Mouse (Mus musculus): Measurements from ENCODE around the gene Grb7. TPM values are rescaled to one million over a fixed set of nuclear protein-coding genes. Genes with fewer than 3 reads are reported as not detected.

Gene Grb7
- polyA plus RNA-seq, 1 experiment from 2014 or later = 1.1 TPM

DNA sequence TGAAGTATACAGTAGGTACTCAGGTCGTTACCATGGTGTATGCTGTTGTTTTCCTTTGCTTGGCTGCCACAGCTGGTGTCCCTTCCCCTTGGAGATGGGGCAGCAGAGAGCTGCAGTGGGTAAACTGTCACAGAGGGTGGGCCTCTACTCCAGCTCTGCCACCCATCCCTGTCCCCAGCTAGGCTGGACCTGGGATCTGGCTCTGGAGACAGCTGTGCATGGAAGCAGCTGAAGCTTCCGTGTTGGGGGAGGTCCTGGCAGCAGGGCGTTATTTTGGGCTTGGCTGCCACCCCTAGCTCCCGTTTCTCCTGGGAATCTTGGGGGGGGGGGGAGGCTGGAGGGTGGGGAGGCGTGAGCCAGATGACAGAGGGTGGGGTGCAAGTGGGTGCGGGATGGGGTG is 27.9 kb upstream of the Grb7 start:
- H3K4me2 ChIP-seq = no peak overlapping the region
- H3K4me1 ChIP-seq = peaks cover 5% of the 10 kb centered on the region; the same call in 1 of the 2 replicates
- no peak for ATAC-seq (replicated peaks)
- WGBS = 75% methylated on average over 5 of the region's 6 CpGs
- no peaks in the 10 kb centered on the region for H3K9me3 ChIP-seq
- no peak overlapping the region for H3K9ac ChIP-seq
- no peaks in the 10 kb centered on the region for H3K36me3 ChIP-seq (replicated peaks)
- H3K4me3 ChIP-seq = no peak overlapping the region
- H3K27me3 ChIP-seq (replicated peaks) = peaks cover 3% of the 10 kb centered on the region; the same call in 1 of the 2 replicates
- no peak overlapping the region for H3K27ac ChIP-seq

DNA sequence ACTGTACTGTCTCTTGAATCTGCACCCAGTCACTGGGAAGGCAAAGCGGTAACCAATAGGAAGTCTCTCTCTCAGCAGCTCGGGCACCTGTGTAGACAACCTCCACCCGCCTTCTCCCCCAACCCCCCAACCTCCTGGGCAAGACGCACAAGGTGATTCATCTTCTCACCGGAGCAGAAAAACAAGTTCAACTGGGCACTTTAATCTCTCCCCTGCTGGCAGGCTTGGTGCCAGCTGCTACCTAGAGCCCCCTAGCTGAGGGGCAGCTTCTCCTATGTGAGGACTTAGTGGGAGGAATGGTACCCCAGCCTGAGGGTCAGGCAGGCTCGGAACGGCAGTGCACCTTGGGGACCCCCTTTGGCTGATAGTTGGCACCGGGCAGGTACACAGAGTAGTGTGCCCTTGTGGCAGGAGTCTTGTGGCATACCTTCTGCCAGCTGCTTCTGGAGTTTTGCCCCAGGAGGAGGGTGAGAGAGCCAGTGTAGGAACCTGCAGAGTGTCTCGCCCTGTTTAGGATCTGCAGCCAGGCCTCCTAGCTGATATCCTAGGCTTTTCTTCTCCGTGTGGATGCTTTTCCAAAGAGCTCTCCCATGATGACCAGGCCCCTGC is 27.2 kb upstream of the Grb7 start:
- no peak overlapping the region for H3K4me3 ChIP-seq
- no peaks in the 10 kb centered on the region; the same call in 1 of the 2 replicates for H3K27me3 ChIP-seq (replicated peaks)
- no peak overlapping the region for H3K27ac ChIP-seq
- H3K4me2 ChIP-seq = no peak overlapping the region
- peaks cover under 1% of the 10 kb centered on the region; the same call in 1 of the 2 replicates for H3K4me1 ChIP-seq
- H3K9me3 ChIP-seq = no peaks in the 10 kb centered on the region
- H3K9ac ChIP-seq = no peak overlapping the region
- no peak for ATAC-seq (replicated peaks)
- 80% methylated on average over 10 of the region's 10 CpGs for WGBS
- no peaks in the 10 kb centered on the region for H3K36me3 ChIP-seq (replicated peaks)

DNA sequence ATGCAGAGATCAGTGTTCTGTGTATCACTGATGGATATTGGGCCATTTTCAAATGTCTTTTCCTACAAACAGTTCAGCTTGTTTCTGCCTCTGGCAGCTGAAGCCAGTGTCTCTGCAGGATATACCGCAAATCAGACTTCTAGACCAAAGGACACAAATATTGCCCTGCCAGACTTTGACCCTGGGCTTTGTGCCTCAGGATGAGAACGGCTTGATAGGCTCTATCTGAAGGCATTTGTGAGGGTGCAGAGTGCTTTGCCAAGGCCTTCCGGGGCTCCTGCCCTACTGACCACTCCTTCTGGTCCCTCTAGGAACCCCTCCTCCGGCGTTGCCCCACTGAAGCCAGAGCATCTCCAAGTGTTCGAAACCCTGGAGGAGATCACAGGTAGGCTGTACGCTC is 19.6 kb upstream of the Grb7 start:
- no peaks in the 10 kb centered on the region for H3K36me3 ChIP-seq (replicated peaks)
- no peaks in the 10 kb centered on the region for H3K4me1 ChIP-seq
- WGBS = 94% methylated on average over 7 of the region's 7 CpGs
- no peak for ATAC-seq (replicated peaks)
- no peak overlapping the region for H3K9ac ChIP-seq
- no peaks in the 10 kb centered on the region for H3K9me3 ChIP-seq
- no peak overlapping the region for H3K27ac ChIP-seq
- no peak overlapping the region for H3K4me3 ChIP-seq
- no peak overlapping the region for H3K4me2 ChIP-seq
- no peaks in the 10 kb centered on the region for H3K27me3 ChIP-seq (replicated peaks)

DNA sequence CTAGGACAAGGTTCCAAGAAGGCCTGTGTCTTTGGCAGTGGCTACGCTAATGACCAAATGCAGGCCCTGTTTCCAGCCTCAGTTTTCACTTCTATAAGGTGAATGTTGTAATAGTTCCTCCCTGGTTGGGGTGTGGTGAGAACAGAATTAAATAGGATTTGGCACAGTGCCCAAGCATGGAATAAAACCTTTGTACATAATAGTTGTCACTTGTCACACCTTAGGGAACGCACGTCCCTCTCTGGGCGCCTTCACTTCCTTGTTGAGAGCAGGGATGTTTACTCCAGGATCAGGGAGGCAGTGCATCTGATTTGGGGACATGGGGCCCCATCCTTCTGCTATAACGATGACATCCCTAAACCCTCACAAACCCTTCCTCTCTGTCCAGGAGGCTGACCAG is 17.8 kb upstream of the Grb7 start:
- Histone ChIP-seq H3K4me3 (no peak overlapping the region), H3K36me3 (replicated peaks) (no peaks in the 10 kb centered on the region), H3K4me2 (no peak overlapping the region), H3K27me3 (replicated peaks) (no peaks in the 10 kb centered on the region), H3K4me1 (no peaks in the 10 kb centered on the region), H3K27ac (no peak overlapping the region), H3K9ac (no peak overlapping the region), H3K9me3 (no peaks in the 10 kb centered on the region)
- 77% methylated on average over 5 of the region's 5 CpGs for WGBS
- no peak for ATAC-seq (replicated peaks)

DNA sequence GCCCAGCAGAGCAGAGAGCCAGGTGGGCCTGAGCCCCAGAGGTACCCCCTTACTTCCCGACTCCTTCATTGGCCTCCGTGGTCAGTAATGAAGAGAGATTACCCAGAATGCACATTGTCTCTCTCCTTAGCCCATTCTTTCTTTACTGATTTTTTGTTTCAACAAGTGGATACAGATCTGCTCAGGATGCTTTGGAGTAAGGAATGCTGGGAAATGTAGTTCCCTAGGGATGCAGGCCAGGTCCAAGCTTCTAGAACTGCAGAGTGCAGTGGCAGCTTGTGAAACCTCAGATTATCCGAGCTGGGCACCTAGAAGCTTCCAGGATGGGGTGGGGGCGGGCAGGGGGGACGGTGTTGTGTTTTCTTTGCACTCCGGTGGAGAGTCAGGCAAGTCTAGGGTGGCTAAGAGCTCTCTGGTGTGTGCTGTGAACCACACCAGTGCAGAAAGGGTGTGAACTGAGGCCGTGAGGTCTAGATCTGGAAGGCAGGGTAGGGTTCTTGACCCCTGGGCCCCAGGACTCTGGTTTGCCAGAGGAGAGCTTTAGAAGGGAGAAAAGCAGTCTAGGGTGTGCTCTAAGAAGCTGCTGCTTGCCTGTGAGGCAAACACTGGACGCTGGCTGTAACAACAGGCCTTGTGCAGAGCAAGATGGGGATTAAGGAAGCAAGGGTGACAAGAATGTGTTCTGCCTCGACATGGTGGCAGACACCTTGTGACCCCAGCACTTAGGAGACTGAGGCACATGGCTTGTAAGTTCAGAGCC is 14.3 kb upstream of the Grb7 start:
- Histone ChIP-seq H3K4me3 (no peak overlapping the region), H3K9me3 (no peaks in the 10 kb centered on the region), H3K36me3 (replicated peaks) (no peaks in the 10 kb centered on the region), H3K27ac (no peak overlapping the region), H3K9ac (no peak overlapping the region), H3K4me1 (no peaks in the 10 kb centered on the region), H3K27me3 (replicated peaks) (no peaks in the 10 kb centered on the region), H3K4me2 (no peak overlapping the region)
- WGBS = 80% methylated on average over 9 of the region's 9 CpGs
- ATAC-seq (replicated peaks) = no peak

DNA sequence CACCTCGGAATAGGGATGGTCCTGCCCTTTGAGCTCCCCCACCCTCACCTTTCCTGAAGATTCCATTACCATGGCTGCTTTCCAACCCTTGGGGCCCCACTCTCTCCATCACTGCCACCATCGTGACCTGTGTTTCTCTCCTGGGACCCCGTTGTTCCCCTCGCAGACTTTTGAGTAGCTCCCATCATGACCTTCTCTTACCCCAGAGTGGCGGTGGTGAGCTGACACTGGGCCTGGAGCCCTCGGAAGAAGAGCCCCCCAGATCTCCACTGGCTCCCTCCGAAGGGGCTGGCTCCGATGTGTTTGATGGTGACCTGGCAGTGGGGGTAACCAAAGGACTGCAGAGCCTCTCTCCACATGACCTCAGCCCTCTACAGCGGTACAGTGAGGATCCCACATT is 10.5 kb upstream of the Grb7 start:
- no peak overlapping the region for H3K4me3 ChIP-seq
- no peak overlapping the region for H3K27ac ChIP-seq
- no peak overlapping the region for H3K9ac ChIP-seq
- H3K4me1 ChIP-seq = peaks cover 9% of the 10 kb centered on the region
- H3K9me3 ChIP-seq = no peaks in the 10 kb centered on the region
- no peak for ATAC-seq (replicated peaks)
- H3K4me2 ChIP-seq = no peak overlapping the region
- no peaks in the 10 kb centered on the region for H3K27me3 ChIP-seq (replicated peaks)
- WGBS = 91% methylated on average over 9 of the region's 9 CpGs
- H3K36me3 ChIP-seq (replicated peaks) = no peaks in the 10 kb centered on the region

DNA sequence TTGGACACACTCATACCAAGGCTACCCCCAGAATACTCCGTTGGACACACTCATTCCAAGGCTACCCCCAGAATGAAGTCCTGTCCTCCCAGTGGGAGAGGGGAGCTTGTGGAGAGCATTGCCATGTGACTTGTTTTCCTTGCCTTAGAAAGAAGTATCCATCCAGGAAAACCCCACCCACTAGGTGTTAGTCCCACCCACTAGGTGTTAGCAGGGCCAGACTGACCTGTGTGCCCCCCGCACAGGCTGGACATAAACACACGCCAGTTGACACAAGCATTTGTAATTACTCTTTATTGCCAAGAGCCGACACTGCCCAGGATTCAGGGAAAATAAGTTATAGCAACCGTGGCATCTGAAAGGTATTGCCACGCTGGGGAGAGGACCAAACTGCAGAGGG is 8.8 kb upstream of the Grb7 start:
- 0 out of 2 replicates have a peak overlapping the region, but pooled peaks have one; percentile 74 for H3K4me3 ChIP-seq
- H3K9ac ChIP-seq = no peak overlapping the region
- no peak for ATAC-seq (replicated peaks)
- no peak overlapping the region for H3K27ac ChIP-seq
- WGBS = 90% methylated on average over 6 of the region's 6 CpGs
- no peak overlapping the region; the same call in 1 of the 2 replicates for H3K4me2 ChIP-seq
- H3K4me1 ChIP-seq = peaks cover 9% of the 10 kb centered on the region
- no peaks in the 10 kb centered on the region for H3K9me3 ChIP-seq
- H3K27me3 ChIP-seq (replicated peaks) = no peaks in the 10 kb centered on the region
- no peaks in the 10 kb centered on the region for H3K36me3 ChIP-seq (replicated peaks)

DNA sequence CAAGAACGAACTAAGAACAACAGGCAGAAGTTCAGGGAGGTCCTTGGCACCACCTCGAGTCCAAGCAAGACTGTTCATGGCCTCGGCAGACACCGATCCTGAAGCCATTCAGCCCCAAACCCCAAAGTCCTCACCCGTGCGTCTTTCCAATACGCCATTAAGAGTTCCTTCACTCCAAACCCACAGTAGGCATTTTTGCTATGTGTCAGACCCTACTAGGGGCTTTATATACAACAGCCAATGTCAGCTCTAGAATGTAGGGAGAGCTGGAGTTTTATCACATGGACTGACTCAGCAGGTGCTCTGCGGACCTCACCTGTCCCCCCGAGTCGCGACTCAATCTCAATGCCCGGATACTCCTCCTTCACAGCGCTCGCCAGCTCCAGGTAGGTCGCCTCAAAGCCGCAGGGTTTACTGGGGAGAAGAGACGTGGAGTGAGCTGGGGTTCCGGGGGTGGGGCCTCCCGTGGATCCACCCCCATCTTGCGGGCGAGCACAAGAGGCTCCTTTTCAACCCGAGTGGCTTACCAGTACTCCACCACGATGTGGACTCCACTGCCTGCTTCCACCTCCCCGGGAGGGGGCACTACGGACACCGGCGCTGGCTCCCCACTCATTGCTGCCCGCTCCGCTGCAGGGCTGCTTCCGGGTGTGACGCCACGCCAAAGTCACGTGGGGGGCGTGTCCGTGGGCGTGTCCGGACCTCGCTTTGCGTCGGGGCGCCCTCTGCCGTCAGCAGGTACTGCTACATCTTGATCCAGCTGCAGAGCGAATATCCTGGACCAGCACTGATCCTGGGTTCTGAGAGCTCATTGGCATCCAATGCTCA is 7.6 kb upstream of the Grb7 start, which contains the start of gene Mien1:
Mien1 (minus strand) TSS at position 661 of the 828 bp plus-strand sequence.
- peak within 1 kb of the TSS; percentile 79 for H3K27ac ChIP-seq
- 3% methylated on average over 43 of the region's 43 CpGs for WGBS
- ATAC-seq (replicated peaks) = peak; percentile 94

DNA sequence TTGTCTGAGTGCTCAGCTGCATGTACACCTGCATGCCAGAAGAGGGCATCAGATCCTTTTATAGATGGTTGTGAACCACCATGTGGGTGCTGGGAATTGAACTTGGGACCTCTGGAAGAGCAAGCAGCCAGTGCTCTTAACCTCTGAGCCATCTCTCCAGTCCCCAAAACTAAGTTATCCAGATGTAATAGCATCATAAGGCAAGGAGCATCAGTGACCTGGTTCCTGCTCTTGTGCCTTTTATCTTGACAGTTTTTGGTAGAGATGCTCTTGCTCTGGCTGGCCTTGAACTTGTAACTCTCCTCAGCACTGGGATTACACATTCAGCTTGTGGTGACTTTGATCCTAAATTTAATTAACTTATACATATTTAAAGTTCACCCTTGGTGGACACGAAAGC is 2.5 kb upstream of the Grb7 start:
- no peaks in the 10 kb centered on the region for H3K36me3 ChIP-seq (replicated peaks)
- ATAC-seq (replicated peaks) = no peak
- 91% methylated on average over 1 of the region's 1 CpGs for WGBS
- no peak overlapping the region for H3K9ac ChIP-seq
- peaks cover 8% of the 10 kb centered on the region for H3K4me1 ChIP-seq
- H3K9me3 ChIP-seq = no peaks in the 10 kb centered on the region
- no peak overlapping the region for H3K4me2 ChIP-seq
- H3K27me3 ChIP-seq (replicated peaks) = peaks cover 27% of the 10 kb centered on the region
- no peak overlapping the region for H3K27ac ChIP-seq
- H3K4me3 ChIP-seq = no peak overlapping the region

More for the DNA sequence above, 7.6 kb upstream of the Grb7 start, which contains the start of gene Mien1:
- peaks cover 9% of the 10 kb centered on the region for H3K4me1 ChIP-seq
- H3K9ac ChIP-seq = peak within 1 kb of the TSS; percentile 67
- no peaks in the 10 kb centered on the region for H3K27me3 ChIP-seq (replicated peaks)
- H3K9me3 ChIP-seq = no peaks in the 10 kb centered on the region
- H3K4me3 ChIP-seq = peak within 1 kb of the TSS; percentile 74
- peak within 1 kb of the TSS; percentile 68 for H3K4me2 ChIP-seq
- H3K36me3 ChIP-seq (replicated peaks) = no peaks in the 10 kb centered on the region

DNA sequence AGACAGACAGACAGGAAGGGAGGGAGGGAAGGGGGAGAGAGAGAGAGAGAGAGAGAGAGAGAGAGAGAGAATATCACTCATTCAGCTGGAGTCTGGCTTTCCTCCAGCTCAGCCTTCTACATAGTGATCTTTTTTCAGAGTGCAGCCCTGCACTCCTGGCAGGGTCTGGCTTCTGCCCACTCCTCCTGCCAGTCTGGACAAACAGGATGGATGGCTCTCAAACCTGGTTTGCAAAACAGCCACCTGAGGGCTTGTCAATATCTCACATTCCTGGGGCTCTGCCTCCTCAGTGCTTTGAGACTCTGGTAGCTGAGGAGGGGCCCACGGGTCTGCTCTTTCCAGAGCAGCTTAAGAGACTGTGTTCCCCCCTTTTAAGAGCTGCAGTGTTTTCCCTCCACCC is 956 bp upstream of the Grb7 start:
- Histone ChIP-seq H3K4me3 (no peak overlapping the region), H3K9ac (no peak overlapping the region), H3K4me1 (peaks cover 8% of the 10 kb centered on the region), H3K9me3 (no peaks in the 10 kb centered on the region), H3K27ac (no peak overlapping the region), H3K27me3 (replicated peaks) (peaks cover 27% of the 10 kb centered on the region), H3K4me2 (no peak overlapping the region), H3K36me3 (replicated peaks) (no peaks in the 10 kb centered on the region)
- WGBS = 47% methylated on average over 1 of the region's 1 CpGs
- ATAC-seq (replicated peaks) = no peak

DNA sequence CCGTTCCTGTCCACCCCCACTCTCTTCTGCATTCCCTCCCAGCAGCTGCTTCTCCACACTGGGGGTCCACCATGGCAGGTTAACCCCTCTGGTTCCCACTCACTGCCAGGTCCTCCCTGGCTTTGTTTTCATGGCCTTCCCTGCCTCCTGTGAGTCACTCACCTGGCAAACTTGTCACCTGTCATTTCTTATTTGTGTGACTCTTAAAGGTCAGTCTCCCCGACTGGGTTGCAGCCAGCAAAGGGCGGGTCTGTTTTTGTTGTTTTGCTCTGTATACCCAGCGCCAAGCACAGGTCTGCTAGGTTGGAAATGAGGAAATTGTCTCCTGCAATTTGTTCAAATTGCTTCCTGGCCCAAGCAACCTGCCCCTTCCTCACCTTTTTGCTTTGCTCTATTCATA is 515 bp upstream of the Grb7 start:
- H3K27me3 ChIP-seq (replicated peaks) = peaks cover 27% of the 10 kb centered on the region
- no peak for ATAC-seq (replicated peaks)

More for the DNA sequence above, 515 bp upstream of the Grb7 start:
- H3K9me3 ChIP-seq = no peaks in the 10 kb centered on the region
- 63% methylated on average over 4 of the region's 4 CpGs for WGBS
- no peak overlapping the region for H3K4me3 ChIP-seq
- H3K4me1 ChIP-seq = peaks cover 8% of the 10 kb centered on the region
- no peak overlapping the region for H3K4me2 ChIP-seq
- no peak overlapping the region for H3K27ac ChIP-seq
- no peaks in the 10 kb centered on the region for H3K36me3 ChIP-seq (replicated peaks)
- H3K9ac ChIP-seq = no peak overlapping the region
